Mouse (Mus musculus) spleen, postnatal 36 days (tissue): ENCODE data around the gene 6430571L13Rik.

Experiments
- DNase-seq, 2 experiments: peaks; one replicate each; pipeline ENCODE4 v3.0.0; 2022; ENCODE audit warnings: low spot score in 2 of 2, mixed read lengths in 1 of 2

6430571L13Rik gene

GRCm38 (mm10) chr9:107338172-107338883 lies 2.1 kb upstream of the 6430571L13Rik start, which contains the start of gene Hemk1:
Gene Hemk1 (minus strand): TSS chr9:107338350.
- DNase-seq: peak; percentile 64 to 80

GRCm38 (mm10) chr9:107340911-107341645 lies 676 bp downstream of the 6430571L13Rik start:
- no peak for DNase-seq

- no peak for DNase-seq
Measured at GRCm38 (mm10) chr9:107342201-107342709, 1.9 kb downstream of the 6430571L13Rik start.

GRCm38 (mm10) chr9:107343146-107343943 lies 2.9 kb downstream of the 6430571L13Rik start:
- DNase-seq: no peak

GRCm38 (mm10) chr9:107344027-107344426 lies 3.6 kb downstream of the 6430571L13Rik start:
- no peak for DNase-seq

- no peak for DNase-seq
Measured at GRCm38 (mm10) chr9:107346081-107346480, 5.7 kb downstream of the 6430571L13Rik start.

- no peak for DNase-seq
Measured at GRCm38 (mm10) chr9:107347586-107348183, 7.3 kb downstream of the 6430571L13Rik start.

GRCm38 (mm10) chr9:107349321-107349720 lies 8.9 kb downstream of the 6430571L13Rik start:
- DNase-seq: no peak

- DNase-seq: no peak
Measured at GRCm38 (mm10) chr9:107354826-107355225, 14.4 kb downstream of the 6430571L13Rik start.

GRCm38 (mm10) chr9:107355870-107356765 lies 15.7 kb downstream of the 6430571L13Rik start:
- peak; percentile 39 to 47 for DNase-seq

- peak; percentile 31 to 53 for DNase-seq
Measured at GRCm38 (mm10) chr9:107357651-107358050, 17.2 kb downstream of the 6430571L13Rik start.

GRCm38 (mm10) chr9:107360989-107361388 lies 20.6 kb downstream of the 6430571L13Rik start:
- DNase-seq: no peak

- DNase-seq: peak in 1 of 2 experiments; percentile 32
Measured at GRCm38 (mm10) chr9:107366644-107367043, 26.2 kb downstream of the 6430571L13Rik start.

- DNase-seq: peak in 1 of 2 experiments; percentile 21
Measured at GRCm38 (mm10) chr9:107368302-107368701, 27.9 kb downstream of the 6430571L13Rik start.

- DNase-seq: peak; percentile 64 to 77
Measured at GRCm38 (mm10) chr9:107369270-107370105, 29.1 kb downstream of the 6430571L13Rik start.

- no peak for DNase-seq
Measured at GRCm38 (mm10) chr9:107370106-107370463, 29.7 kb downstream of the 6430571L13Rik start.

- DNase-seq: no peak
Measured at GRCm38 (mm10) chr9:107372441-107372840, 32.0 kb downstream of the 6430571L13Rik start.

GRCm38 (mm10) chr9:107374623-107375022 lies 34.2 kb downstream of the 6430571L13Rik start:
- DNase-seq: no peak

GRCm38 (mm10) chr9:107375451-107375850 lies 35.0 kb downstream of the 6430571L13Rik start:
- DNase-seq: no peak
